Mouse (Mus musculus): ENCODE data around the gene Dab2ip. TPM values are rescaled to one million over a fixed set of nuclear protein-coding genes. Genes with fewer than 3 reads are reported as not detected.
A peak's percentile ranks its signal among the peaks of the same experiment; 100 is the strongest.

Dab2ip gene
- total RNA-seq, 1 experiment from 2014 or later: 16.9 TPM

DNA sequence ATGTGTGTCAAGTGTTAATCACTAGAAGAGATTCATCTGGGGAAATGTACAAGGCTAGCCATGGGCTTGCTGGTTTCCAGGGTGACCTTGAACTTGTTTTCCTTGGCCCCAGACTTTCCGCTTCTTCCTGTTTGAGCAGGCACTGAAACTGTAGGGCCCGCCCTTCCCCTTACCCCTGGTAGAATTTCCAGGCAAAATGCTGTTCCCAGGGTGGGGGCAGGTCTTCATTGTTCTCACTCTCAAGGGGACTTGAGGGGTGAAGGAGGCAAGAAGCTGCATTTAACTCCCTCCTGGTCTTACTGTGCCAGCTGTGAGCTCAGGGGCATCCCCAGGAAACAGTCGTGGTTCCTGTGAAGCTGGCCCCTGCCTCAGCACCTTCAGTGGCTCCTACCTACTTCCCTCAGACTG lies 55.9 kb downstream of the Dab2ip start:
- ATAC-seq (replicated peaks in 1 of 2; ENCODE audit: insufficient read depth in 1 of 2, low FRiP score in 2 of 2, low TSS enrichment in 1 of 2, low read depth in 1 of 2, poor library complexity in 2 of 2, severe bottlenecking in 2 of 2): peak; percentile 47 to 57; a peak in 2 of 4 replicates

DNA sequence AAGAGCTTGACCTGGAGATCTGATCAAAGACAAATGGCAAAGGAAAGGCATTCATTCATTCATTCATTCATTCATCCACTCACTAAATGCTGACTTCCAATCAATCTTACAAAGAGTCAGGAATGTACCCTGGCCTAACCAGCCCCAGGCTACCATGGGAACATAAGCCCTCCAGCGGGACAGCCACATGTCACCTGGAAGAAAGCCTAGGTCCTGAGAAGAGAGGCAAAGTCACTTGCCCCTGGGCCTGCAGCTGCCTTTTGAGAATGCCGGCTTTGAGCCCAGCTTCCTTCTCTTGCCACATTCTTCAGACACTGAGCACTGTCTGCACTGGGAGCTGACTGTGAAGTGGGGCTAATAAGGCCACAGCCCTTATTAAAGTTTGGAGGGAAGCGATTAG lies 56.3 kb downstream of the Dab2ip start:
- ATAC-seq (replicated peaks in 1 of 2; ENCODE audit: insufficient read depth in 1 of 2, low FRiP score in 2 of 2, low TSS enrichment in 1 of 2, low read depth in 1 of 2, poor library complexity in 2 of 2, severe bottlenecking in 2 of 2): no peak

GRCm38 (mm10) chr2:35615366-35615765 lies 57.3 kb downstream of the Dab2ip start:
- ATAC-seq (replicated peaks in 1 of 2; ENCODE audit: insufficient read depth in 1 of 2, low FRiP score in 2 of 2, low TSS enrichment in 1 of 2, low read depth in 1 of 2, poor library complexity in 2 of 2, severe bottlenecking in 2 of 2): no peak

DNA sequence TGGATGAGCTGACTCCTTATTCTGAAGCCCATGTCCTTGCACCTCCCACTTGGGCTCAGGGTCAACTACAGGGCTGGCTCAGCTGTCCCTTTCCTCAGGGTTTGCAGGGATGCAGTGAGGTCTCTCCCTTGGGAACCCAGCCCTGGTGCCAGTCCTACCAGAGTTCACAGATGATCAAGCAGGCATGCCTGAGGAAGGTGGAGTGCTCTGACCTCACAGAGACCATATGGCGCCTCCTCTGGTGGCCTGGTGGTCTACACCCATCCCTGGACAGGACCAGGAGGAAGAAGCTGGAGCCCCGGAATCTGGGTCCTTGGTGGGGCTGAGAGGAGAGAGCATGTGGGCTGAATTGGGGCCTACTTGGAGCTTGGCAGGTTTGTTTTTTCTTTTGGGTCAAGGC lies 57.9 kb downstream of the Dab2ip start:
- no peak for ATAC-seq (replicated peaks in 1 of 2; ENCODE audit: insufficient read depth in 1 of 2, low FRiP score in 2 of 2, low TSS enrichment in 1 of 2, low read depth in 1 of 2, poor library complexity in 2 of 2, severe bottlenecking in 2 of 2)

DNA sequence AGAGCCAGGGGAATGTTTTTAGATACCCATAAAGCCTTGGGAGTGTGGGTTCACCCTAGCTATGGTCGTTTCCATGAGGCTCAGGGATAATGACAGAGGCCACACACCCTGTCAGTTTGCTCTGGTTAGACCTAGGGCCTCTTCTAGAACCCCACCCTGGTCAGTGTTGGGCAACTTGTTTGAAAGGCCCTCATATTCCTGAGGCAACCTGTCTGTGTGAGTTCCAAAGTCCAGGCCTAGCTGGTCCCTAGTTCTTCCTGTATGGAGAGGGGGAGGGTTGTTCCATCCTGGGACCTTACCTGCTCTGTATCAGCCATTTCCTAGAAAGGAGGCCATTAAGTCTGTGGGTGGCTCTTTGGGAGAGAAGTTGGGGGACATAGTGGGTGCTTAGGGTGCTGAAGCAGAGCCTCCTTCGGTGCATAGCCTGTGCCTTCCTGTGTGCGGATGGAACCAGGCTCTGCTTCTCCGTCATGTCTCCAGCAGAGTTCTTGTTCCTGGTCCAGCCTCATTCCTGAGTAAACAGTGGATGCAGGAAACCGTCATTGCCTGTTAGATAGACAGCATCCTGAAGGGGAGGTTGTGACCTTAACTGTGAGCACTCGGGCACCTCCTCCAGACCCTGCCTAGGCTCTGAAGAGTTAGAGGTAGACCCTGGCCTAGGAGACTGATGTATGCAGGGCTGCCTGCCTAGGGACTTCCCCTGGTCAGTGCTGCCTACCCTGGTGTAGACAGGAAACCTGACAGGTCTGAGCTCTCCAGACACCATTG lies 59.0 kb downstream of the Dab2ip start:
- ATAC-seq (replicated peaks in 1 of 2; ENCODE audit: insufficient read depth in 1 of 2, low FRiP score in 2 of 2, low TSS enrichment in 1 of 2, low read depth in 1 of 2, poor library complexity in 2 of 2, severe bottlenecking in 2 of 2): no peak

DNA sequence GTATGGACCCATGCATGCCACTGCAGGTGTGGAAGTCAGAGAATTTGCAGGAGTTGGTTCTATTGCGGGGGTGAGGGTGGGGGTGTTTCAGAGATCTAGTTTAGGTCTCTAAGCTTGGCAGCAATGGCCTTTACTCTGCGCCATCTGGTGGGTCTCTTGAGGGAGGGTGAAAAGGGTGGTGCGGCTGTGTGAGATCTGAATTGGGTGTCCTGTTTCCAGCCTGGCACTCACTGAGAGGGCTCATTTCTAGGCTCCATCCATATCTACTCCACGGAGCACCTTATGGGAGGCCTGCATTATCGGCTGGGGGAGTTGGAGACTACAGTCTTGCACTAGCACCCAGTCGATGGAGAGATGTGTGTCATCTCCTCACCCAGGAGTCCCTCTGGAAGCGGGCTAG lies 60.9 kb downstream of the Dab2ip start:
- no peak for ATAC-seq (replicated peaks in 1 of 2; ENCODE audit: insufficient read depth in 1 of 2, low FRiP score in 2 of 2, low TSS enrichment in 1 of 2, low read depth in 1 of 2, poor library complexity in 2 of 2, severe bottlenecking in 2 of 2)

DNA sequence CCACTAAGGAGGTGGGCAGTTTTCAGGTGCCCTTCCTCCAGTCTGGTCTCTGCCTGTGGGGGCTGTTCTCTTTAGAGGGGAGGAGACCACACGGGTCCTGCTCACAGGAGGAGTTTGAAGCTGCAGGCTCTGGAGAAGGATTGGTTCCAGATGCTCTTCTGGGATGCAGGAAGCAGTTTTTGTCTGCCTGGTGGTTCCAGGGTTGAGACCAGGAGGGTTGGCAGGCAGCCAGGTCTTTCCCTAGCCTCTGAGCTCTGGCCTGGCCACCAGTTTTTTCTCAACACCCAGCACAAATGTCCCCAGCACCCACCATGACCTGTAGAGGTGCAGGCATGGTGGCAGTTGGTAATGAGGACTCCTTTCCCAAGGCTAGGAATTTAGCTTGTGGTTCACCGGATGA lies 61.5 kb downstream of the Dab2ip start:
- ATAC-seq (replicated peaks in 1 of 2; ENCODE audit: insufficient read depth in 1 of 2, low FRiP score in 2 of 2, low TSS enrichment in 1 of 2, low read depth in 1 of 2, poor library complexity in 2 of 2, severe bottlenecking in 2 of 2): no peak

GRCm38 (mm10) chr2:35620364-35621224 lies 62.5 kb downstream of the Dab2ip start:
- no peak for ATAC-seq (replicated peaks in 1 of 2; ENCODE audit: insufficient read depth in 1 of 2, low FRiP score in 2 of 2, low TSS enrichment in 1 of 2, low read depth in 1 of 2, poor library complexity in 2 of 2, severe bottlenecking in 2 of 2)

DNA sequence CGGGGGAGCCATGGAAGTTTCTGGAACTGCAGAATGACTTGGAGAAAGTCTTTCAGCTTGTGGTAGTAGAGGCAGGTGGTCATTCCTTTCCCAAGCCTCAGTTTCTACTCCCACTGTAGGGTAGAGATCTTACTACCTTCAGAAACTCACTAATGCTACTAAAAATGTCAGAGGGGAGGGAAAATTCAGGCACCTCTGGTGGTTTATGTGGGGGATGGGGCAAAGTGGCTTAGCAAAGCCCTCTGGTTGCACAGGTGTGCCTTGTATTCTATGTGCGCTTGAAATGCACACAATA lies 63.1 kb downstream of the Dab2ip start:
- no peak for ATAC-seq (replicated peaks in 1 of 2; ENCODE audit: insufficient read depth in 1 of 2, low FRiP score in 2 of 2, low TSS enrichment in 1 of 2, low read depth in 1 of 2, poor library complexity in 2 of 2, severe bottlenecking in 2 of 2)

GRCm38 (mm10) chr2:35621796-35622195 lies 63.7 kb downstream of the Dab2ip start:
- ATAC-seq (replicated peaks in 1 of 2; ENCODE audit: insufficient read depth in 1 of 2, low FRiP score in 2 of 2, low TSS enrichment in 1 of 2, low read depth in 1 of 2, poor library complexity in 2 of 2, severe bottlenecking in 2 of 2): peak; percentile 14 to 15; a peak in 1 of 4 replicates

GRCm38 (mm10) chr2:35622261-35623103 lies 64.4 kb downstream of the Dab2ip start:
- no peak for ATAC-seq (replicated peaks in 1 of 2; ENCODE audit: insufficient read depth in 1 of 2, low FRiP score in 2 of 2, low TSS enrichment in 1 of 2, low read depth in 1 of 2, poor library complexity in 2 of 2, severe bottlenecking in 2 of 2)

- 0 out of 4 replicates have a peak, but pooled peaks of 1 of the 2 experiments have one; percentile 7 for ATAC-seq (replicated peaks in 1 of 2; ENCODE audit: insufficient read depth in 1 of 2, low FRiP score in 2 of 2, low TSS enrichment in 1 of 2, low read depth in 1 of 2, poor library complexity in 2 of 2, severe bottlenecking in 2 of 2)
Measured at GRCm38 (mm10) chr2:35623104-35623377, 65.0 kb downstream of the Dab2ip start.

DNA sequence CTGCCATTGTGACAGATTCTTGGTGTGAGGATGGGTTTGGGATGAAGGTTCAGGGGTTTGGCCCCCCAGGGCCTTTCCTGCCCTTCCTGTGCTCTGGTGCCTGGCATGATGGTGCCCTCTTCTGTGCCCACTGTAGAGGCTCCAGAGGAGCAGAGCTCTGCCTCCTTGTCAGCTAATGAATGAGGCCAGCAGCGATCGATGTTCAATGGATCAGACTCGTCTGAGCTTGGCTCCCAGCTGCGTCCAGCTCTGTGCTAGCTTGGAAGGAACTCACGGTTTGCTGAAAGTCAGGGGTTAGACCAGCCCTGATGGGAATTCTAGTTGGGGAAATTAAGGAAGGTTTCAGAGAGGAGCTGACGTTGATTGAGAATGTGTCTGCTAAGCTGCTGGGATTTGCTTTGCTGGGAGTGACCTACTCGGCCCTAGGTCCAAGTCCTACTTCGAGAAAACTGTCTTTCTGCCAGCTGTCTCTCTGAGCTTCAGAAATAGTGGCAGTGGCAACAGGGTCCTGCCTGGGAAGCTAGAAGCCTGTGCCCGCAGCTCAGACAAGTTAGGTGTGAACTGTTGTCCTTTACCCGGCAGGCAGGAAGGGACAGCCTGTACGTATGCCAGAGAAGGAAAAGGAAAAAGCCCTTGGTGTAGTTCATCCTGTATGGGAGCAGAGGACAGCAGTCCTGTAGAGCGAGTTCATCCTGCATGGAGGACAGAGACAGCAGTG lies 65.5 kb downstream of the Dab2ip start:
- ATAC-seq (replicated peaks in 1 of 2; ENCODE audit: insufficient read depth in 1 of 2, low FRiP score in 2 of 2, low TSS enrichment in 1 of 2, low read depth in 1 of 2, poor library complexity in 2 of 2, severe bottlenecking in 2 of 2): no peak

DNA sequence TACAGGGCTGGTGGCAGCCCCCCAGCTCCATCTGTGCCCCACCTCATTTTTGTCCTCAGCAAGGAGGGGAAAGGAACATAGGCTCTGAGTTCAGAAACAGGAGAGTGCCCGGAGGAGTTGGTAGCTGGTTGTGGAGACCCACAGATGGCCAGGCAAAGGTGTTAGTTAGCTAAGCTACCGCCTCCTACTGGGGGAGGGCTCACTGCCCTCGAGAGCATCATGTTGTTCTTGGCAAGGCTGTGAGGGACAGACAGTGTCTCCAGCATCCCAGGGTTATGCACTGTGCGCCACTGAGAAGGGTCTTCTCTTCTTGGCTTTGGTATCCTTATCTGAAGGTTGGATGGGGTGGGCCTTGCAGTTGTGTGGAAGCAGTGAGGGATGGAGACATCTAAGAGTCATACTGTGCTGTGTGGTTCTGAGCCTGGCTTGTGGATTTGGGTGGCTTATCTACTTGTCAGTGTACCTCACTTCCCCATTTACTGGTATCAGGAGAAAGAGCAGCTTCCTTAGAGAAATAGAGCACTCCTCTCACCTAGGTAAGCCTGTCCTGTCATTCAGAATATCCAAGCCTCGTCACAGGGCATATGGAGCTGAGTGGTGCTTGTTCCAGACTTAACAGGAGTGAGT lies 66.4 kb downstream of the Dab2ip start:
- peak; percentile 20 to 43; a peak in 2 of 4 replicates for ATAC-seq (replicated peaks in 1 of 2; ENCODE audit: insufficient read depth in 1 of 2, low FRiP score in 2 of 2, low TSS enrichment in 1 of 2, low read depth in 1 of 2, poor library complexity in 2 of 2, severe bottlenecking in 2 of 2)

DNA sequence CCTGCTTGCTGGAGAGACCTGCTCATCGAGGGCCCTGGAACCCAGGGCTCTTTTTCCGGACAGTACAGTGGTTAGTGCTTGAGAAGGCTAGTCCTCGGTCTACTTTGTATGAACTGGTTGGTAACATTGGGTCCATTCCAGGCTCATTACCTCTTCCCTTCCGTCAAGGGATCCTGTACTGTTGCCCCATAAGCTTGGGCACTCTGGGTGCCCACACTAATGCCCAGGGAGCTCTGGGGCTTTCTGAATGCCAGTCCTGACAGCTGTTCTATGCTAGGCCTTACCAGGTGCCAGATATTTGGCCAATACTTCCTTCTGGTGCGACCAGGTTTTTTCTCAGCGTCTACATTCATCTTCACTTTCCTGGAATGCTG lies 66.9 kb downstream of the Dab2ip start:
- no peak for ATAC-seq (replicated peaks in 1 of 2; ENCODE audit: insufficient read depth in 1 of 2, low FRiP score in 2 of 2, low TSS enrichment in 1 of 2, low read depth in 1 of 2, poor library complexity in 2 of 2, severe bottlenecking in 2 of 2)

DNA sequence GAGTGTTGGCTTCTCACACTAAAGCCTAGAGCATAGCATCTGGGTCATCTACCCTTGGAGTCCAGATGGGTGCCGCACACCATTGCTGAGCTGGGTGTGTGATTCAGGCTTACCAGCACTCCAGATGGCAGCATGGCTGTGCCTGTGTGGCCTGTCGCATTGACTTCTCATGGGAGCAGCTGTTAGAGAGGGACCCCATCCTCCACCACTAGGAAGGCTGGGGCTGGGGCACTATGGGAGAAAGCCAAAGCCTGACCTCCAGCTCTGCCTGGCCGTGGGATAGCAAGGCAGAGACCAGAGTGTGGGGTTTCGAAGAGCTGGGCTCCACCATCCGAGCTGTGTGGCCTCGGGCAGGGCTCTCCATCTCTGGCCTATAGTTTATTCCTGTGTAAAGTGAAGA lies 67.5 kb downstream of the Dab2ip start:
- ATAC-seq (replicated peaks in 1 of 2; ENCODE audit: insufficient read depth in 1 of 2, low FRiP score in 2 of 2, low TSS enrichment in 1 of 2, low read depth in 1 of 2, poor library complexity in 2 of 2, severe bottlenecking in 2 of 2): no peak

GRCm38 (mm10) chr2:35626181-35626727 lies 68.2 kb downstream of the Dab2ip start:
- ATAC-seq (replicated peaks in 1 of 2; ENCODE audit: insufficient read depth in 1 of 2, low FRiP score in 2 of 2, low TSS enrichment in 1 of 2, low read depth in 1 of 2, poor library complexity in 2 of 2, severe bottlenecking in 2 of 2): no peak
